Mouse (Mus musculus) cerebellum, adult 2 months (tissue): ENCODE results near the gene Ncoa4.

Source experiments
- CTCF ChIP-seq: fragments of 200-500 bp; IDR thresholded peaks from 2 replicates; pipeline ENCODE4 v1.5.1; 2011; ENCODE audit warnings: low read depth, mild to moderate bottlenecking, control low read depth, low read length, moderate library complexity, borderline replicate concordance; ENCODE audit not compliant: insufficient read depth
- POLR2A ChIP-seq: fragments of 200-500 bp; IDR thresholded peaks from 2 replicates; pipeline ENCODE4 v1.6.1; 2011; ENCODE audit warnings: low read length, control low read depth, borderline replicate concordance; ENCODE audit not compliant: insufficient read depth

- TF ChIP-seq CTCF, result no peak
- no peak for TF ChIP-seq POLR2A
These were observed 41.7 kb downstream of the Ncoa4 start for GRCm38 (mm10) chr14:32201354-32201753.
